Mouse (Mus musculus) heart, postnatal 25 days (tissue): ENCODE measurements around the gene Clmp. TPM values are rescaled to one million over a fixed set of nuclear protein-coding genes. Genes with fewer than 3 reads are reported as not detected.
A peak's percentile ranks its signal among the peaks of the same experiment; 100 is the strongest.
"Not testable (repeated sequence)": the region's sequence is repeated elsewhere in the genome, so short reads cannot be mapped to it uniquely, and the experiment has no call there.

Experiments
- DNase-seq: peaks from one replicate; pipeline ENCODE4 v3.0.0; 2022; ENCODE audit warnings: low spot score
- intact Hi-C: fragments of 180-260 bp; cut with DNase I; formaldehyde crosslinking; loops from one replicate; pipeline ENCODE4 v1.15.1; 2025
- total RNA-seq, 2 experiments: library from RNA; stranded (reverse); gene quantifications; 2 replicates each; pipeline ENCODE4 v1.2.3; 2021

The Clmp gene
- total RNA-seq, 2 experiments from 2014 or later: 3.4 to 7.0 TPM

DNA sequence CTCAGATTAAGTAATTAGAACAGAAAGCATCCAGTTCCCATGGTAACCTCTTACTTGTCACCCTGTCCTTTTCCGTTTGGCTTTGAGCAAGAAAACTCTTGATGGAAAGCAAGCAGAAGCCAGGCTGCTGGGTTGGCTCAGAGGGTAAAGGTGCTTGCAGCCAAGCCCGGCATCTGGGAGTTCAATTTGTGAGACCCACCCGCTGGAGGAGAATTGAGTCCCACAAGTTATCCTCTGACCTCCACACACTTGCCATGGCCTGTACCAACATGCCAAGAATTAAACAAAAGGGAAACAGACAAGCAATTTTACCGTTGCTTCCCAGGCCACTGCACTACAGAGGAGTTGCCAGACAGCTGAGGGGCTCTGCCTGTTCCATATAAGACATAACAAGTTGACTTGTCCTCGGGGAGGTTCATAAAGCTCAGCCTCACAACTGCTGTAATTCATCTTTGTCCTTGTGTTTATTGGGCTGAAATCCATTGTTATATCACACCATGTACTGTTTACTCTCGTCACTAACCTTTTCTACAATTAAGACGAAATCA is 80.4 kb downstream of the Clmp start:
- intact Hi-C loops: no loop called here

DNA sequence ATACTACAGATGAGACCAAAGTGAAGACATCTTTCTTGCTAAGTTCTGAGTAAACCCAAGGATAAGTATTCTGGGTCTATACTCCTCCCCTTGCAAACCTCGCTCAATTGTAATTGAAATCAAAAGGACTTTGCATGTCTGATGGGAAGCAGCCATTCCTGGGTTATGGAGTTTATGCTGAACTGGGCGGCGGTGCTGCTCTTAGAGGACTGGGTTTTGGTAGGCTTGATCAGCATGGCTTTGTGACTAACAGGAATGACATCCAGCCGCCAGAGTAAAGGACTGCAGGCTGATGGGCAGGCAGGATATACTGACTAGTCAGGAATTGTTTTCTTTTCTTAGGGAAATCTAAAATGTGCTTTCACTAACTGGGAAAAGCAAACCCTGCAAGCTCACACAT is 82.2 kb downstream of the Clmp start:
- intact Hi-C loops: no loop called here
- no peak for DNase-seq

More for the DNA sequence above, 80.4 kb downstream of the Clmp start:
- DNase-seq: no peak

DNA sequence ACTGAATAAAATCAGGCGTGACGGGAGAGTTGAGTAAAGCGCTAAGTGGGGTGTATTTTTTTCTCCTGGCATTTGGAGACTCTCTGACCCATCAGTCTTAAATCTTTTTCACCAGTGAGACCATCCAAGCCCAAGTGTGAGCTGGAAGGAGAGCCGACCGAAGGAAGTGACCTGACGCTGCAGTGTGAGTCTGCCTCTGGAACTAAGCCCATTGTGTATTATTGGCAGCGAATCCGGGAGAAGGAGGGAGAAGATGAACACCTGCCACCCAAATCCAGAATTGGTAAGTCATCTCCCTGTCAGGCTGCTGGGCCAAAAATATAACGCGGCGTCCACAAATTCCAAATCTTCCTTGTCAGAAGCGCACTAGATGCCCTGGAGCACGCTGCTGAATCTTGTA is 86.5 kb downstream of the Clmp start:
- DNase-seq: no peak
- intact Hi-C loops: no loop called here

DNA sequence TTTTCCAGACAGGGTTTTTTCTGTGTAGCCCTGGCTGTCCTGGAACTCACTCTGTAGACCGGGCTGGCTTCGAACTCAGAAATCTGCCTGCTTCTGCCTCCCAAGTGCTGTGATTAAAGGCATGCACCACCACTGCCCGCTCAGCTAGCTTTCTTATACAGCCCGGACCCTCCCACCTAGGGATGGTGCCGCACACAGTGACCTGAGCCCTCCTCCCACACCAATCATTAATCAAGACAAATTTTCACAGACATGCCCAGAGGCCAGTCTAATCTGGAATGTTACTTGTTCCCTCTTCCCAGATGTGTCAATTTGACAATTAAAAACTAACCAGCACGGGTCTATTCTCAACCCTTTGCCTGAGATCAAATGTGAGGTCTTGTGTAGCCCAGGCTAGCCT is 87.4 kb downstream of the Clmp start:
- DNase-seq, intact Hi-C loops: not testable (repeated sequence)

GRCm38 (mm10) chr9:40773869-40774268 is 88.1 kb downstream of the Clmp start:
- intact Hi-C loops: no loop called here
- no peak for DNase-seq

- intact Hi-C loops: no loop called here
- DNase-seq: no peak
Measured at GRCm38 (mm10) chr9:40776044-40776443, 90.3 kb downstream of the Clmp start.

DNA sequence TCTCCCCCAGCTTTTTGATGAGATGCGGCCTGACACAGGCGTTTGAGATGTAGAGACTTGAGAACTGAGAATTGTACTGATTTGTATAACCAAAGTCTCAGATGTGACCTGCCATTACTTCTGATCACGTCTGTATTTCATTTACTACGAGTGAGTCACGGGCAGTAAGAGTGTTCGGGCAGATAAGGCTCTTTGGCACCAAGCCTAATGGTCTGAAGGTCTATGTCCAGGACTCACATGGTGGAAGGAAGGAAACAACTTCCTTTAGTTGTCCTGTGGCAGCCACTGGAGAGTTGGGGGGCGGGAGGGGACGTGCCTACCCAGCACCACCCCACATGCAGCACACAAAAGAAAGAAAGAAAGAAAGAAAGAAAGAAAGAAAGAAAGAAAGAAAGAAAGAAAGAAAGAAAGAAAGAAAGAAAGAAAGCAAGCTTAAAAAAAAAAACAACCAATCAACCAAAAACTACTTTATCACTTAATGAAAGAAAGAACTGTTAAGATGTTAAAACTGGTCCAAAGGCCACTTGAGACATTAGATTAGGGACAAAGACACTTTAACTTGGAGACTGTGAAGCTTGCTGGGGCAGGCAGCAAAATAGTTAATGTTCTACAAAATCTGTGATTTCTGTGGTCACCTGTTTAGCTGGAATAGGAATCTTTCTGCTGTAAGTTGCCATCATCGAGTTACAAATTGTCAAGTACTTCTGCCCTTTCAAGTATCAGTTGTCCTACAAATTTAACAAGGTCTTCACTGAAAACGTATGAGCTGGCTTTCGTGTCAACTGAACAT is 90.9 kb downstream of the Clmp start:
- peak; percentile 31 for DNase-seq
- intact Hi-C loops: no loop called here

DNA sequence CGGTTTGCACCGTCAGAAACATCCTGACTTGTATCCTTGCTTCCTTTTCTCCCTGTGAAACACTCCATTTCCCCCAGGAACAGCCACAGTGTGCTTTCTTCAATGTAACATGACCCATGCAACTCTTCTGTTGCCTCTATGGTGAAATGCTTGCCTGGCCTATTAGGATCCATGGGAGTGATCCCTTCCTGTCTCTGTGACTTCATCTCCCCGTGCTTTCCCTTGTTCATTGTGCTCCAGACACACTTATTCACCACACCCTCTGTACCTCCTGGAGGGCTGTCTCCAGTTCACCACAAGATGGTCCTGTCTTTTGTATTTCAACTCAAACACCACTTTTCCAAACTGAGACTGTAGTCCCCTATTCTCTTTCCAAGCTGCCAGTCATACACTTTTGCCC is 94.3 kb downstream of the Clmp start:
- no peak for DNase-seq
- intact Hi-C loops: no loop called here

- intact Hi-C loops: no loop called here
- no peak for DNase-seq
Measured at GRCm38 (mm10) chr9:40780892-40781725, 95.3 kb downstream of the Clmp start.

- intact Hi-C loops: no loop called here
- DNase-seq: peak; percentile 60
Measured at GRCm38 (mm10) chr9:40781726-40782581, 96.2 kb downstream of the Clmp start.

GRCm38 (mm10) chr9:40783641-40784373 is 98.0 kb downstream of the Clmp start:
- peak; percentile 71 for DNase-seq
- intact Hi-C loops: loop anchor here (2.0 kb wide), 1 partner anchor 15 kb away; no protein-coding TSS in a partner anchor

DNA sequence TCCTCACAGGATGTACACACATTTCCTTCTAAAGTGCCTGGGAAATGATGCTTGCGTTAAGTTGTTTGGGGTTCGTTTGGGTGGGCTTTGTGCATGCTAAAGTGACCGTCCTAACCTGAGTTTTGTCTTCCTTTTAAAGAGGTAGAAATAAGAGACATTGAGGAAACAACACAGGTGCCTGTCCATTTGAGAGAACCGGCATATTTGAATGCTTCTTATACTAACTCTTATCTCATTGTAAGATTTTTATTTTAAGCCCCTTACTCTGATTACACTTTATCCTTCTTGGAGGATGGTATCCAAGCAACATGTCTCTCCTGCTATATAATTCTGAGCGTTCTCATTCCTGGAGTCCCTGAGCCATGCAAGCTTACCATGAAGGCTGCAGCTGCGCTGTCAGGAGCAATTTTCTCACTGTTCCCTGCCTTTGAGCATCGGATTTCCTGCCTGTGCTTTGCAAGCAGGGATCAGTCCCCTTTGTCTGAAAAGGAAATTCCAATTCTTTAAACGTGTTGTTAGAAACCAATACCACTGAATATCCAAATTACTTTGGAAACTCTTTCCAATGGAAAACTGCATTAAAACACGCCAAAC is 98.7 kb downstream of the Clmp start:
- no peak for DNase-seq
- intact Hi-C loops: loop anchor here (2.0 kb wide), 1 partner anchor 14 kb away; no protein-coding TSS in a partner anchor

GRCm38 (mm10) chr9:40785452-40785851 is 99.7 kb downstream of the Clmp start:
- intact Hi-C loops: loop anchor here (2.0 kb wide), 1 partner anchor 13 kb away; no protein-coding TSS in a partner anchor
- DNase-seq: no peak

DNA sequence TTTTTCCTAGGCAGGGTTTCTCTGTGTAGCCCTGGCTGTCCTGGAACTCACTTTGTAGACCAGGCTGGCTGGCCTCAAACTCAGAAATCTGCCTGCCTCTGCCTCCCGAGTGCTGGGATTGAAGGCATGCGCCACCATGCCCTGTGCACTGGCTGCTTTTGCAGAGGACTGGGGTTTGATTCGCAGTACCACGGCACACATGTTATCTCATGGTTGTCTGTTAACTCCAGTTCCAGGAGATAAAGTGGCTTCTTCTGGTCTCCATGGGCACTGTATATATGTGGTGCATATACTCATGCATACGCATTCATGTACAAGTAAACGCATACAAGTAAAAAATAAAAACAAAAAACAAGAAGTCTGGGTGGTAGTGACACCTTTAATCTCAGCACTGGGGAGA is 101.1 kb downstream of the Clmp start:
- DNase-seq, intact Hi-C loops: not testable (repeated sequence)

DNA sequence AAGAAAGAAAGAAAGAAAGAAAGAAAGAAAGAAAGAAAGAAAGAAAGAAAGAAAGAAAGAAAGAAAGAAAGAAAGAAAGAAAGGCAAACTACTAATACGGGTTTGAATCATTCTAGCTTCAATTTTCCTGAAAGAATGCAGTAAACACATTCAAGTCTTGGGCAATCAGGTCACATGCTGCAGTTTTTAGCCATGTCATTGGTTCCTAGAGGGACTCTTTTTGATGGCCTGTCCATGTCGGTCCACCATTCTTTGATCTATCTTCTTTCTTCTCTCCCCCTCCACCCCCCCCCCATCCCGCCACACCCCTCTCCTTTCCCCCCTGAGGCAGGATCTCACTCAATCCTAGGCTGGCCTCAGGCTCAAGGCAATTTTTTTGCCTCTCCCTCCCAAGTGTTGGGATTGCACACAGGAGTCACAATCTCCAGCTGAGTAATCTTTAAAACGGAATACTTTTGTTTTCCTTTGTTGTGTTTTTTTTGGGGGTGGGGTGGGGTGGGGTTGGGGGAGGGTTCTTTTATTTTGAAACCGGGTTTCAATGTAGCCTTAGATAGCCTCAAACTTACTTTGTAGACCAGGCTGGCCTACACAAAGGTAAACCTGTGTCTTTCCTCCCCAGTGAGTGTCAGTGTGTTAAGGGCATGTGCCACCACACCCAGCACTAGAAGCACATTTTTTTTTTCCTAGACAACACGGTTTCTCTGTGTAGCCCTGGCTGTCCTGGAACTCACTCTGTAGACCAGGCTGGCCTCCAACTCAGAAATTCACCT is 106.3 kb downstream of the Clmp start:
- no peak for DNase-seq
- intact Hi-C loops: no loop called here

DNA sequence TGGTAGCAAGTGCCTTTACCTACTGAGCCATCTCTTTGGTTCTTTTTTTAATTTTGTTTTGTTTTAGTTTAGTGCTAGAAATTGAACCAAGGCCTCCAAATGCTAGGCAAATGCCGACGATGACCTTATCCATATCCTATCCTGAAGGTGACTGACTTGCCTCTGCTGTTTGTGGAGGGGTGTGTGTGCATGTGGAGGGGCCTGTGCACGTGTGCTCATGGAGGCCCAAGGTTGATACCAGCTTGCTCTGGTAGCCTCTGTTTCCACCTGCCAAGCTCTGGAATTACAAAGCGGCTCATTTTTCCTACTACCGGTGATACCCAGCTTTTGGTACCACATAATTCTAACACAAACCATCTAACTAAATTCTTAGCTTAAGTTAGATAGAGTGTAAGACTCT is 107.8 kb downstream of the Clmp start:
- intact Hi-C loops: no loop called here
- DNase-seq: no peak

DNA sequence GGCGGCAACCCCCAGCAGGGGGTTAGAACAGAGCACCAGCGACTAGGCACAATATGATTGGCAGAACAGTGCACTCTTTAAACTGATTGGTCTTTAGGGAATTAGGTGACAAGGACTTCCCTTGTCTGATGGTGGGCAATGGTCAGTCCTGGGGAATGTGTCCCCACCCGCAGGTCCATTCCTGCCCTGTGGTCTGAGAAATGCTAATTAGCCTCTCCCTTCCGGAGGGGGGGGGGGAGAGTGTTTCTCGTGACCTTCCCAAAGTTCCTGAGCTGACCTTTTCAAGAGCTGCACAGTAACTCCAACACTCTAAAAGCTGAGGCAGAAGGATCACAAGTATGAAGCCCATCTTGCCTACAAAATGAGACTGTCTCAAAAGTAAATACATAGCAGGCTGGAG is 108.5 kb downstream of the Clmp start:
- intact Hi-C loops: no loop called here
- DNase-seq: no peak

DNA sequence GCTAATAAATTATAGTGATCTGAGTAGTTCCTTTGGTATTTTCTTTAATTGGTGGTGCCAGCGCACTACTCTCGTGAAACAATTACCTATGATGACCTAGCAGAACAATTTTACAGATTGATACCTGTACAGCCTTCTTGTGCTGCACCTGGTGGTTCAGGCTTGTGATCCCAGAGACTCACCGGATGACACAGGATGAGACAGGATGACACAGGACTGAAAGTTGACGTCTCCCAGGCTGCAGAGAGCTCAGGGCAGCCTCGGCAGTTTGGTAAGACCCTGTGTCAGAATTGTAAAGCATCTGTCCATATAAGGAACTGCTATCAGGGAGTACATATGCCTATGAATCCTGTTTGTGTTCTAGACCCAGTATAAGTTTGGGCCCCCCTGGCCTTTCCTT is 109.2 kb downstream of the Clmp start:
- no peak for DNase-seq
- intact Hi-C loops: no loop called here
